Mouse (Mus musculus) hindbrain, embryonic 12.5 days (tissue): ENCODE measurements around the gene Swsap1. TPM values are rescaled to one million over a fixed set of nuclear protein-coding genes. Genes with fewer than 3 reads are reported as not detected.
A peak's percentile ranks its signal among the peaks of the same experiment; 100 is the strongest.

Experiments used
- ATAC-seq: fragments of 200-750 bp; cut with Nextera tagmentation; 2 replicates; pipeline ENCODE4 v1.8.0; 2017; ENCODE audit warnings: moderate TSS enrichment; ENCODE audit not compliant: low FRiP score
- H3K27ac ChIP-seq: fragments of 300-500 bp; sonication (generic); 2 replicates; pipeline ENCODE4 v1.5.1; 2016; ENCODE audit warnings: mild to moderate bottlenecking
- H3K27me3 ChIP-seq: fragments of 300-500 bp; sonication (generic); 2 replicates; pipeline ENCODE4 v1.6.1; 2016; ENCODE audit warnings: mild to moderate bottlenecking
- H3K36me3 ChIP-seq: fragments of 300-500 bp; sonication (generic); 2 replicates; pipeline ENCODE4 v1.6.1; 2016; ENCODE audit warnings: mild to moderate bottlenecking
- H3K4me1 ChIP-seq: fragments of 300-500 bp; sonication (generic); 2 replicates; pipeline ENCODE4 v1.6.1; 2016
- H3K4me2 ChIP-seq: fragments of 300-500 bp; sonication (generic); replicated peaks from 2 replicates; pipeline ENCODE4 v1.6.1; 2016; ENCODE audit warnings: mild to moderate bottlenecking
- H3K4me3 ChIP-seq: fragments of 300-500 bp; sonication (generic); 2 replicates; pipeline ENCODE4 v1.5.1; 2016; ENCODE audit warnings: mild to moderate bottlenecking
- H3K9ac ChIP-seq: fragments of 300-500 bp; sonication (generic); 2 replicates; pipeline ENCODE4 v1.6.1; 2016; ENCODE audit warnings: mild to moderate bottlenecking, moderate library complexity
- H3K9me3 ChIP-seq: fragments of 300-500 bp; sonication (generic); replicated peaks from 2 replicates; pipeline ENCODE4 v1.6.1; 2016; ENCODE audit warnings: mild to moderate bottlenecking
- WGBS: fragments of 180-500 bp; shearing (Covaris S2); methylation state at CpG from one replicate; pipeline ENCODE4 v1.1.7; 2016; 5-methylcytosine and 5-hydroxymethylcytosine counted together
- polyA plus RNA-seq: library from polyadenylated mRNA; unstranded; fragments of >200 nt; fragmentation: Nextera tagmentation; extraction: Ambion mirVana; gene quantifications from 2 replicates; pipeline ENCODE4 v1.2.1, GENCODE M21; 2016

The Swsap1 gene
- polyA plus RNA-seq, 1 experiment from 2014 or later, result 7.2 TPM

DNA sequence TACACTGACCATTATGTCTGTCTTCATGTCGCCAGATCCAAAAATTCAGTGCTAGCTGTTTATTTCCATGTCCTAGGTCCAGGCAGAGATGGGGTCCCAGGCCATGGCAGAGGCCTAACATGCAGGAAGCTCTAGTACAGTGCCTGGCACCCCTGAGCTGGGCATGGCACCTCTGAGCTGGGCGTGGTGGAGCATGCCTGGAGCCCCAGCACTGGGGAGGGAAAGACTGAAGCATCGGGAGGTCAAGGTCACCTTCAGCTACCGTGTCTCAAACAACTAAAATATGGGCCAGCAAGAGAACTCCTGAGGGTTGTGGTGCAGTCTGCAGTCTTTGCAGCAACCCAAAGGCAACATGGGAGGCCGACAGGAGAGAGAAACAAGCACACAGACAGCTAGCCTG is 2.8 kb downstream of the Swsap1 start:
- Histone ChIP-seq H3K36me3 (no peaks in the 10 kb centered on the region), H3K27ac (no peak overlapping the region), H3K4me2 (no peak overlapping the region), H3K9ac (no peak overlapping the region), H3K4me3 (no peak overlapping the region), H3K4me1 (peaks cover 35% of the 10 kb centered on the region), H3K27me3 (peaks cover 46% of the 10 kb centered on the region), H3K9me3 (no peaks in the 10 kb centered on the region)
- WGBS, result 80% methylated on average over 5 of the region's 5 CpGs
- ATAC-seq, result no peak

DNA sequence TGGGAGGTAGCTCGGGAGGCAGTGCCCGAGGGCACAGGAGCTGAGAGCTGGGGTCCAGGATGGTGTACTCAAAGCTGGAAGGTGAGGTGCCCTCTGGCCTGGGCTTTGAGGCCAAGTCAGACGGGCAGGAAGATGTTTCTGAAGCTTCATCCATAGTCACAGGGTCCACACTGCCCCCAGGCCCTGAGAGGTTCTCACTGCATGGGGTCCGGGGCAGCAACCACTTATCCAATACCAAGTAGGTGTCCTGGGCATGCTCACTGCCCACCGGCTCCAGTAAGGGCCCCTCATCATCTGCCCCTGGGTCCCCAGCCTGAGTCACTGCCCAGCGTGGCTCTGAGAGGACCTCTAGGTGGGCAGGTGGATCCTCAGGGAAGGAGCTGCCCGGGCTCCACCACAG is 3.7 kb downstream of the Swsap1 start:
- Histone ChIP-seq H3K4me2 (no peak overlapping the region), H3K36me3 (no peaks in the 10 kb centered on the region), H3K4me1 (peaks cover 33% of the 10 kb centered on the region), H3K27me3 (peaks cover 54% of the 10 kb centered on the region), H3K27ac (no peak overlapping the region), H3K4me3 (no peak overlapping the region), H3K9ac (no peak overlapping the region), H3K9me3 (no peaks in the 10 kb centered on the region)
- 95% methylated on average over 7 of the region's 7 CpGs for WGBS
- ATAC-seq, result no peak

- Histone ChIP-seq H3K27me3 (peaks cover 55% of the 10 kb centered on the region), H3K9me3 (no peaks in the 10 kb centered on the region), H3K27ac (no peak overlapping the region), H3K4me3 (no peak overlapping the region), H3K36me3 (no peaks in the 10 kb centered on the region), H3K9ac (no peak overlapping the region), H3K4me2 (no peak overlapping the region), H3K4me1 (peaks cover 30% of the 10 kb centered on the region)
- WGBS, result 52% methylated on average over 9 of the region's 9 CpGs
- ATAC-seq, result no peak
Observed at GRCm38 (mm10) chr9:21960135-21960534, 4.6 kb downstream of the Swsap1 start.

DNA sequence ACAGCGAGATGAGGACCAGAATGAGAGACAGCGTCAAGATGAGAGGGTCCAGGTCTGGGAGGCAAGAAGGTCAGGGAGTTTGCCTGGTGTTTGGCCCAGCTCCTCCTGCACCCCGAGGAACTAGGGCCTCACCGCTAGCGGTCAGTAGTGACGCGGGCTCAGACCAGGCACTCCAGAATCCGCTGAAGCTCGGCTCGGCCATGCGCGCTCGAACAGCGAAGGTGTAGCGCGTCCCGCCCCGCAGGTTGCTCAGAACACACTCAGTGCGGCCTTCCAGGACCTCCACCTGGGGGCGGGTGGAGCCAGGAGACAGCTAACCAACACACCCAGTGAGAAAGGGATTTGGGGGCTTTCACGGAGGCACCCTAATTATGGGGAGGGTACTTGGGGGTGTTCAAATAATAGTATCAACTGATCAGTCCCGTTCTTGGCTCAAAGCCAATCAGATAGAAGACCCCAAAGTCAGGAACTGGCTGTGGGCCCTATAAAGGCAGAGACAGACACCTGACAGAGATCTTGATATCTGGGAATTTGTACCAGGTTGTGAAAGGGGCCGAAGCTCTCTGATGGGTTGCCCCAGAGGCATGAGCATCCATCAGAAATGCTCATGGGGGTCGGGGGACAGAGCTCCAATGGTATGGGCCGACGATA is 5.1 kb downstream of the Swsap1 start:
- H3K4me3 ChIP-seq, result 0 out of 2 replicates have a peak overlapping the region, but pooled peaks have one; percentile 5
- H3K9ac ChIP-seq, result no peak overlapping the region
- 9% methylated on average over 26 of the region's 26 CpGs for WGBS
- no peaks in the 10 kb centered on the region for H3K9me3 ChIP-seq
- H3K4me2 ChIP-seq, result 0 out of 2 replicates have a peak overlapping the region, but pooled peaks have one; percentile 59
- no peaks in the 10 kb centered on the region for H3K36me3 ChIP-seq
- peaks cover 55% of the 10 kb centered on the region for H3K27me3 ChIP-seq
- no peak for ATAC-seq
- H3K27ac ChIP-seq, result no peak overlapping the region
- peaks cover 30% of the 10 kb centered on the region for H3K4me1 ChIP-seq

DNA sequence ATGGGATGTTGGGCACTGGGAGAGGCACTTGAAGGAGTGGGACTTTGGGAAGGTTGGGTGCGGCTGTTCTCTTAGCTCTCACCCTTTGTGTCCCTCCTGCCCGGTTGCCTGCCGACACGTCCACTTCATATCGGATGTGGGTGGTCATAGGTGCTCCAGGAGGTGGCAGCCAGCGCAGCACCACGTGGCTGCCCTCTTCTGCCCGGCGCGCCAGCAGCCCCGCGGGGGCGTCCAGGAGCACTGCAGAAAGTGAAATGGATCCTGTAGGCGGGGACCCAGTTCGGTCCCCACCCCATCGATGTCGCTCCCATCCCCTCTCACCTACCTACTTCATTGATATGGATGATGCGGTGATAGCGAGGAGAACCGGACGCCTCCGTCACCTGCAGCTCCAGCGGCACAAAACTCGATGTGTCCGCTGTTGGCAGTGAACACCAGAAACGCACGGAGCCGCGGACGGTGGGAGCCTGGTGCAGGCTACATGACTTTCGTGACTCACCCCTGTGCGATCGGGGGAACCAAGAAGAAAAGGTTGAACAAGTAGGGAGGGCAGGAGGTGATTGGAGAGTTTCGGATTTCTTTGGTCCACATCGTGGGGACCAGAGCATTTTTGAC is 5.9 kb downstream of the Swsap1 start:
- H3K27ac ChIP-seq, result no peak overlapping the region
- H3K4me2 ChIP-seq, result peak overlapping the region; percentile 59
- H3K9ac ChIP-seq, result 0 out of 2 replicates have a peak overlapping the region, but pooled peaks have one; percentile 35
- 2% methylated on average over 35 of the region's 35 CpGs for WGBS
- no peak for ATAC-seq
- peak overlapping the region; percentile 37 for H3K4me3 ChIP-seq
- H3K9me3 ChIP-seq, result no peaks in the 10 kb centered on the region
- H3K36me3 ChIP-seq, result no peaks in the 10 kb centered on the region
- peaks cover 27% of the 10 kb centered on the region for H3K4me1 ChIP-seq
- H3K27me3 ChIP-seq, result peaks cover 55% of the 10 kb centered on the region

- Histone ChIP-seq H3K36me3 (no peaks in the 10 kb centered on the region), H3K9me3 (no peaks in the 10 kb centered on the region), H3K9ac (peak overlapping the region; percentile 39; the same call in 1 of the 2 replicates), H3K4me2 (peak overlapping the region; percentile 59), H3K4me1 (peaks cover 24% of the 10 kb centered on the region), H3K27me3 (peaks cover 55% of the 10 kb centered on the region), H3K27ac (no peak overlapping the region), H3K4me3 (peak overlapping the region; percentile 37)
- WGBS, result 0% methylated on average over 15 of the region's 15 CpGs
- ATAC-seq, result no peak
Observed at GRCm38 (mm10) chr9:21962010-21962409, 6.5 kb downstream of the Swsap1 start.

DNA sequence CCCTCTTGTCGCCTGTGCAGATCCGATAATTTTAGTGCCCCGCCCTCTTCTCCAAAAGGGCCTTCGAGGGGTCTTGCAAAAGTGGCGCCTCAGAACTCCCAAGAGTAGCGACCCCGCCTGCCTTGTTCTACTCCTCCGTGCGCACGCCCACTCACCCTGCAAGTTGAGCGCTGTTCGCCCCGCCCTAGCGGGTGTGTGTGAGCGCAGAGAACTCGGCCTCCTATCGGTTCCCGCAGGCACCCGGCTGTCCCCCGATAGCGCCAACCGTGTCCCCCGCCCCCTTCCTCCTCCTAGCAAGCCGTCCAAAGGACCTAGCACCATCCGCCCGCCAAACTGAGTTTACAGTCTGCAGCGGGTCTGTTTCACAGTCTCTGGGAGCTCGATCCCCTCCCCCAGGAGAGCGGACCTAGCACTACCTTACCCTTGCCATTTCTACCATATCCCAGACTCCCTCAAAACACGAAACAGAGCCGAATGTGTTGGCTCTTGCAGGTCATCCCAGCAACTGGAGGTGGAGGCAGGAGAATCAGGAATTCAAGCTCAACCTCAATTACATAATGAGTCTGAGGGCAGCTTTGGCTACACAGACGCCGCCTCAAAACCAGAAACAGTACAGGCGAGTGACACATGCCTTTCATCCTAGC is 7.0 kb downstream of the Swsap1 start:
- WGBS, result 4% methylated on average over 34 of the region's 34 CpGs
- Histone ChIP-seq H3K27me3 (peaks cover 55% of the 10 kb centered on the region), H3K4me1 (peaks cover 24% of the 10 kb centered on the region), H3K4me2 (peak overlapping the region; percentile 59), H3K27ac (no peak overlapping the region), H3K9ac (peak overlapping the region; percentile 39), H3K9me3 (no peaks in the 10 kb centered on the region), H3K4me3 (peak overlapping the region; percentile 37), H3K36me3 (no peaks in the 10 kb centered on the region)
- peak; percentile 70 for ATAC-seq

DNA sequence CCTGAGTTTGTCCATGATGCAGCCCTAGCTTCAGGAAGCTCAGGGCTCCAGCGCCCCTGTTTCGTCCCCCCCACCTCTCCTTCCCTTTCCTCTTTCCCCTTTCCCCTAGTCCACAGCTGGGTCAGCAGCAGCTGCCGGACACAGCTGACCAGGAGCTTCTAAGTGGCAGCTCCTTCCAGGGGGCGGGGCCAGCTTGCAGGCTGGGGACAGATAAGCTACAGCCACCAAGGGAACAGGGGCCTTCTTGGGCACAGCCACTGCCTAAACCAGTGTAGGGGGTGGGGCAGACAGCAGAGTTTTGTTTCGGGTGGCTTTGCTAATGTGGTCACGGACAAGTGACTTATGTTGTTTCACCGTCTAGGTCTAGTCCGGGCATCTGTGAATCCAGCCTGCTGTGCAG is 7.9 kb downstream of the Swsap1 start, which contains the start of gene Epor:
Gene Epor (minus strand): TSS at position 90 of the 400 bp plus-strand sequence.
- Histone ChIP-seq H3K4me2 (peak within 1 kb of the TSS; percentile 59), H3K4me1 (peaks cover 24% of the 10 kb centered on the region), H3K9me3 (no peaks in the 10 kb centered on the region), H3K27ac (no peak within 1 kb of the TSS), H3K27me3 (peaks cover 57% of the 10 kb centered on the region), H3K9ac (peak within 1 kb of the TSS; percentile 39), H3K36me3 (no peaks in the 10 kb centered on the region), H3K4me3 (peak within 1 kb of the TSS; percentile 37)
- 26% methylated on average over 8 of the region's 8 CpGs for WGBS
- ATAC-seq, result 0 out of 2 replicates have a peak, but pooled peaks have one; percentile 18

DNA sequence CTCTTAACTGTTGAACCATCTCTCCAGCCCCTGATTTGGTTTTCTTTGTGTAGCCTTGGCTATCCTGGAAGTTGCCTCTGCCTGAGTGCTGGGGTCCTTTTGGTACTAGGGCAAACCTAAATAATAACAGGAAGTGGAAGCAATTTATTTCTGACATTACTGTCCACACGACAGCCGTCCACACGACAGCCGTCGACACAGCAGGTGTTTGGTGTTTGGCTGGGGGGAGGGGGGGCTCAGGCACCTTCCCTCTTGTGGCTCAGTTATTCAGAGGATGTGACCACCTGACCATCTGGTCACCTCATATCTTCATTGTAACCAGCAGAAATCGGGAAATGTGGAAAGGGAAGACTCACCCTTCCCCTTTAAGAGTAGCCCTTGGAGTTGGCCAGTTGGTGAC is 13.3 kb downstream of the Swsap1 start:
- Histone ChIP-seq H3K4me1 (no peaks in the 10 kb centered on the region), H3K9ac (no peak overlapping the region), H3K36me3 (no peaks in the 10 kb centered on the region), H3K9me3 (no peaks in the 10 kb centered on the region), H3K27me3 (peaks cover 7% of the 10 kb centered on the region; the same call in 1 of the 2 replicates), H3K27ac (no peak overlapping the region), H3K4me3 (no peak overlapping the region), H3K4me2 (no peak overlapping the region)
- 75% methylated on average over 6 of the region's 6 CpGs for WGBS
- no peak for ATAC-seq

- H3K36me3 ChIP-seq, result no peaks in the 10 kb centered on the region
- ATAC-seq, result no peak
- no peak overlapping the region for H3K4me3 ChIP-seq
- no peak overlapping the region for H3K4me2 ChIP-seq
- no peak overlapping the region for H3K27ac ChIP-seq
- 97% methylated on average over 4 of the region's 4 CpGs for WGBS
- no peaks in the 10 kb centered on the region for H3K9me3 ChIP-seq
- H3K4me1 ChIP-seq, result no peaks in the 10 kb centered on the region
- H3K9ac ChIP-seq, result no peak overlapping the region
- H3K27me3 ChIP-seq, result peaks cover 3% of the 10 kb centered on the region; the same call in 1 of the 2 replicates
Observed at GRCm38 (mm10) chr9:21969304-21969703, 13.7 kb downstream of the Swsap1 start.

GRCm38 (mm10) chr9:21976626-21977175 is 21.1 kb downstream of the Swsap1 start:
- H3K27me3 ChIP-seq, result no peaks in the 10 kb centered on the region

GRCm38 (mm10) chr9:21977331-21977730 is 21.8 kb downstream of the Swsap1 start:
- no peak for ATAC-seq
- no peak overlapping the region for H3K4me3 ChIP-seq
- 87% methylated on average over 5 of the region's 5 CpGs for WGBS
- H3K4me2 ChIP-seq, result no peak overlapping the region
- no peaks in the 10 kb centered on the region for H3K4me1 ChIP-seq
- H3K27me3 ChIP-seq, result no peaks in the 10 kb centered on the region
- no peaks in the 10 kb centered on the region for H3K9me3 ChIP-seq
- H3K36me3 ChIP-seq, result no peaks in the 10 kb centered on the region
- H3K27ac ChIP-seq, result no peak overlapping the region
- H3K9ac ChIP-seq, result no peak overlapping the region

More at GRCm38 (mm10) chr9:21976626-21977175, 21.1 kb downstream of the Swsap1 start:
- no peak overlapping the region for H3K4me3 ChIP-seq
- H3K9me3 ChIP-seq, result no peaks in the 10 kb centered on the region
- no peak overlapping the region for H3K27ac ChIP-seq
- no peak for ATAC-seq
- H3K4me1 ChIP-seq, result no peaks in the 10 kb centered on the region
- H3K9ac ChIP-seq, result no peak overlapping the region
- no peak overlapping the region for H3K4me2 ChIP-seq
- WGBS, result 86% methylated on average over 10 of the region's 10 CpGs
- no peaks in the 10 kb centered on the region for H3K36me3 ChIP-seq
